Mouse (Mus musculus) spleen, postnatal 4 days (tissue): ENCODE data around the gene Gm20604.

Source experiments
- DNase-seq, 2 experiments: peaks; one replicate each; pipeline ENCODE4 v3.0.0; 2022; ENCODE audit warnings: low spot score in 2 of 2

Gm20604 gene

DNA sequence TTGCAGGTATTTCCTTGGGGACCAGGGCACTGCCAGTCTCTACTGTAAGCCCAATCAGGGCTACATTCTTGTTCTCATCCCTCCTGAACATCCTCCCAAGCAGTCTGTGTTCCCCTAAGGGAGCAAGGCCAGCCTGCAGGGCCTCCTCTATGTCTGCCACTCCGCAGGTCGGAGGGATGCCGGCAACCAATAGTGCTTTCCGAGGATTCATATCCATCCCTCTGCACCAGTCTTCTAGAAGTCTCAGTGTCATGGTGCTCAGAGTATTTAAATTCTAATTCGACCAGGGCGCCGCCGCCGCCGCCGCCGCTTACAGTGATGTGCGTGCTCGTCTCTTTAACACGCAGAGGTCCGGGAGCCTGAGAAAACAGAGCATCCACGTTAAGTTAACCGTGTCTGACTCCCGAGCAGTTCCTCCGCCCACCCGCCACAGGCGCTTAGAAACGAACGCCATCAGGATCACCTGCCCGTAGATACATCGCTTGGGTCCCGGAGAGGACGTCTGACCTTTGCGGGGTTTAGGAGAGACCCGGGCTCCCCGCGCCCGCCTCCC is 15.4 kb downstream of the Gm20604 start:
- no peak for DNase-seq

DNA sequence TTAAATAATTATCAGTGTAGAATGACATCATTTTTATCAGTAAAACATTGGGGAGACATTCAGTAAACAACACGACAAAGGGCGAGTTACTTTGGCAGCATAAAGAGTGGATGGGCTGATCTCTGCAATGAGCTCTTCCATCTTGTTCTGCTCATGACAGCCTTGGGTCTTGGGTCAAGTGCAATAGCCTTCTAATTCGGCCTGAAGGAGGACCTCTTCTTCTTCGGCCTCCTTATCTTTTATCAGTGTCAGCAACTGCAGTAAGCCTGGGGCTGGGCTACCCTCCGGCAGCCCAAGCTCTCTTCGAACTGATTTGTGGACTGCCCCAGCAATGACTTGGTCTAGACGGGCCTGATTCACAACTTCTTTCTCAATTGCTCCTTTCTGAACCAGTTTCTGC is 16.4 kb downstream of the Gm20604 start:
- DNase-seq: no peak

DNA sequence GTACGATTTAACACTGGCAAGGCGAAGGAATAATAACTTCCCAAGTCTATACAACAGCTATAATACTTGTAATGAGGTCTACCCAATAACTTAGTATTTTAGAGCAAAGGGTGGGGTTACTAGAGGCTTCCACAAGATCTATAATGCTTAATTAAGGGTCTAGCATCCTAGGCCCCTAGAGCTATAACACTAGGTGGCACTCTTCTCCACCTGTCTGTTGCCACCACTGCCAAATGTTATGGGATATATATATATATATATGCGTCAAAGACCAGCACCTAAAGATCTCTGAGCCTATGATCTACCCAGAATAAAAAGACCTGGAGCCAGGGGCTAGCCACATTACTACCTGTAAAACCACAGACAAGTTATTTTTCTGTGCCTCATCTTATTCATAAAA is 18.2 kb downstream of the Gm20604 start:
- DNase-seq: no peak

DNA sequence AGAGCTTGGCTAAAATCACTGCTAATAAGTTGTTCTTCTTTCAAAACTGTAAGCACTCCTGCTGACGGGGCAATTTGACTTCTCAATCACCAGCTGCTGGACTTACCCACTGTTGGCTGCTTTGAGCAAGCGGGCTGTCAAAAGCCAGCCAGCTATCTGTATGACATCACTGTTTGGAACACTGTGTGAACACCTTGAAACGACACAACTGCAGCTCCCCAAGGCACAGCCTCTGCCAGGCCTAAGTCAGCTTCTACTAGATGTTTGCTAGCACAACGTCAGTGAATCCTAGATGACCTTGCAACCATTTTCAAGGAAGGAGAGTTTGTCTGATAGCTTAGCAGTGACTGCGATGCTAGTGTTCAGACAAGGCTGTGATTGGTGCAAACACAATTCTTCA is 19.4 kb downstream of the Gm20604 start:
- no peak for DNase-seq

- peak; percentile 68 to 87 for DNase-seq
Observed at GRCm38 (mm10) chr12:102733381-102733780, 25.1 kb downstream of the Gm20604 start.

- no peak for DNase-seq
Observed at GRCm38 (mm10) chr12:102730798-102731619, 27.5 kb downstream of the Gm20604 start.

DNA sequence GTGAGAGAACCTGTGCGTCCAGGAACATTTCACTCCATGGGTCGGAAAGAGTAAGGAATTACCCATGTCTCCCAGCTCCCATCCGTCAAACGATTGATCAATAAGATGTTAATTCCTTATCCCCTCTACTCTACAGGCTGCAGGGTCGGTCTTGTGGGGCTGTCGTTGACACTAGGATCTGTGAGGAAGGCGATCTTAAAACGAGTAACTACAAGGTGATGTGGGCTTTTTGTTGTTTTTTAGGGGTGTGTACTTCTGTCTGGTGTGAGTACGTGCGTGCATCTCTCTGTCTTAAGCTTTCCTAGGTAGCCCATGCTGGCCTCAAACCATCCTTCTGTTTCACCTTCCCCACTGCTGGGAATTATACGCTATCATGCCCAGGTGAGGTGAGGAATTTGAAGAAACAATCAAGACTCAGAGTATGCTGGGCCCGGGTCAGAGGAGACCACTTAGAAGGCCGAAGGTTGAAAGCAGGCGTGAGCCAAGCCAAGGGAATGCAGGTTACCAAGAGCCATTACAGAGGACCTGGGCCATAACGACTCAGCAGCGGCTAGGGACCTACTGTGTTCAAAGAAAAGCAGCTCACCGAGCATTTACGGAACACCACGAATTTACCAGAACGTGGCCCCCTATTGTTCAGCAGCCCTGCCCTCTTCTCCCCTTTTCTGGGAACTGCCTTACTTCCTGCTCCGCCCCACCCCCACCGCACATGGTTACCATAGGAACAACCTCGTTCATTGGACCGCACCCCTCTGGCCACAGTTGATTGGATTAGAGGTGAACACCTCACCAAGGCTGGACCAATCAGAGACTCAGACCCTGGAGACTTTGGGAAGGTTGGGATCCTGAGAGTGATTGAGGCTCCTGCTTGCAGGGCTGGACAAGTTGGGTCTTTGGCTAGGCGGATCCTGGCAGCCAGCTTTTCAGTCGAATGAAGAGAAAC is 28.3 kb downstream of the Gm20604 start:
- DNase-seq: peak; percentile 49 to 71

GRCm38 (mm10) chr12:102725761-102726175 is 32.7 kb downstream of the Gm20604 start:
- no peak for DNase-seq

DNA sequence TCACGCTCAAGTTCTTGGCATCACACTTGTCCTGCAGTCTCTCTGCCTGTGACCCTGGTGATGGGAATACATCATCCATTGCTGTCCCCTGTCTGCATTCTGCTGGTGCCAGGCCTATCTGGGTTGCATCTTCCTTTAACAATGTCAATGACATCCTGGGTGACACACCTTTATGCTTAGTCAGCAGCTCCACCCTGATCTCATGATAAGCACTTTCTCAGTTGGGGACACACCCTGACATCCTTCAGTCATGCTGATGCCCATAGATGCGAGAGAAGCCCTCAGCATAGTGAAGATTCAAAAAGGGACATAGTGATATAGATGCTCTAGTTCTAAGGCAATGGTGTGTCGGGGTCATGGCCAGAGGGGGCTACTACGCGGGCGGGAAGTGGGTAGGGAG is 33.3 kb downstream of the Gm20604 start:
- DNase-seq: no peak

- no peak for DNase-seq
Observed at GRCm38 (mm10) chr12:102723861-102724260, 34.6 kb downstream of the Gm20604 start.

DNA sequence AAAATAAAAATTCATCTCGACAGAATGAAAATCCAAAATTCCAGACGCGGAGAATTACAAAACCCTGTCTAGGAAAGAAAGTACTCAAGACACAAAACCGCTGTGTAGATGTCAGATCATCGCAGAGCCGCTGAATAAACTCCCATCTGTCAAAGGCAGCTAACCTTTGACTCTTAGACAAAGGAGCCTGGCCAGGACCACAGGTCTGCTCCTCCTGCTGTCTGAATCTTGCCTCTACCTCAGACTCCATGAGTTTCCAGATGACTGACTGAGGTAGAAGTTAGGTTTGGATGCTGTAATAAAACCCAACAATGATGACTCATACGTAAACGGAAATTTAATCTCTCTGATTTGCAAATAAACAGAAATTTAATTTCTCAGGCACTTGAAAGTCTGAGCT is 35.5 kb downstream of the Gm20604 start:
- DNase-seq: no peak

DNA sequence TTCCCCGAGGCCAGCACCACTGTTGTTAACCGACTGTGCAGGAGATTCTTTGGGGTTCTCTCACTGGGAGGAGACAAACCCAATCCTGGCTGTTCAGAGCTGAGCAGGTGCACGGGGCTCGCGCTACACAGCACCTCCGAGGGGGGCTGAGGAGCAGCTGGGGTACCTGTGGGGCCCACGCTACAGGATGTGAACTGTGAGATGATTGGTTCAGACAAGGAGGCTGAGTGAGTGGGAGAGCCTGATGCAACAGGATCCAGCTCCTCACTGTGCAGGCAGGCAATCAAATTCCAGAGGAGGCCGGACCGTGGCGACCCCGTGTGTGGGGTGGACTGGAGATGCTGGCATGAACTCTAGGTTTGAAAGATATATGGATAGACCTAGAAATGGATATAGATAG is 36.0 kb downstream of the Gm20604 start:
- no peak for DNase-seq

DNA sequence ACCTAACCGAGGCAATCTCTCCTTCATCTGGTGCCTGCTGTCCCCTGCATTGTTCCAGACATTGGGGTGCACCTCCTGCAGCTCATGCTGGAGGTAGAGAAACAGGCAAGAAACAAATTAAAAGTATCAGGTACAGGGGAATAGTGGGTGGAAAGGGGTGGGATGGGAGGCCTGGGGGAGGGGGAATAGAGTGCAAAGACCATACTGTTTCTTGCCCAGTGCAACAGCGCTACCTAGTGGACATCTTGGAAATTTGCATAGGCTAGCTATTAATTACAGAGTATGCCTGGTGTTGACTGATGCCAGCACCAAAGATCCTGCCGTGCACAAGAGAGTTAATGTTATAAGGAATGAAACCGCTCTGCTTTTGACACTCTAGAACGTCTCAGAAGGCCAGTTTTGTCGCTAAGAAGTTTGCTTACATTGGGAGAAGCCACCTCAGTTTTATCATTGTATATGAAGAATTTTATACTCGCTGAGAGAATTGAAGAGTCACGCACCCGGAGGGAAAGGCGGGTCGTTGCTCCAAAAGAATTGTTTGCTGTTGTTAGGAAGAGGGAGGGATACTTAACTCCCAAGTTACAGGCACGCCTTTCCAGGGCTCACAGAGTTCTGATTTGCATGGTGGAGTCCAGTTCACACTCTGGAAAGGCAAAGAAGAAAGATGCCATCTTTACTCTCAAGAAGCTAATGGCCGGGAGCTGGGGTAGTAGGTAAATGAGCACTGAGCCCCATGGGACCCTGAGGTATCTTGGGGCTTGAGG is 38.7 kb downstream of the Gm20604 start:
- no peak for DNase-seq

- no peak for DNase-seq
Observed at GRCm38 (mm10) chr12:102714654-102715395, 43.6 kb downstream of the Gm20604 start.

DNA sequence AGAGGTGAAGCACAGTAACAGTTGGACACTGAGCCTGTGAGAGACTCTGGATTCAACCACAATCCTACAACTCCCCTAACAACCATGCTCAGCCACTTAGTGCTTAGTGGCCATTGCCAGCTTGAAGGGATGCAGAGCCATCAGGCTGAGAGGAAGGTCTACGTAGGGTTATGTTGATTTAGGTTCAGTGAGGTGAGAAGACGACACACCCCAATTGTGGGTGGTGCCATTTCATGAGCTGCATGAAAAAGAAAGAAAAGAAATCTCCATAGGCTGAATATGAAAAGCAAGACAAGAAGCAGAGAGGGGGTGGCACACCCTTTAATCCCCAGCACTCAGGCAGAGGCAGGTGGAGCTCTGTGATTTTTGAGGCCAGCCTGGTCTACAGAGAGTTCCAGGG is 44.4 kb downstream of the Gm20604 start:
- no peak for DNase-seq

- no peak for DNase-seq
Observed at GRCm38 (mm10) chr12:102713153-102713865, 45.2 kb downstream of the Gm20604 start.

DNA sequence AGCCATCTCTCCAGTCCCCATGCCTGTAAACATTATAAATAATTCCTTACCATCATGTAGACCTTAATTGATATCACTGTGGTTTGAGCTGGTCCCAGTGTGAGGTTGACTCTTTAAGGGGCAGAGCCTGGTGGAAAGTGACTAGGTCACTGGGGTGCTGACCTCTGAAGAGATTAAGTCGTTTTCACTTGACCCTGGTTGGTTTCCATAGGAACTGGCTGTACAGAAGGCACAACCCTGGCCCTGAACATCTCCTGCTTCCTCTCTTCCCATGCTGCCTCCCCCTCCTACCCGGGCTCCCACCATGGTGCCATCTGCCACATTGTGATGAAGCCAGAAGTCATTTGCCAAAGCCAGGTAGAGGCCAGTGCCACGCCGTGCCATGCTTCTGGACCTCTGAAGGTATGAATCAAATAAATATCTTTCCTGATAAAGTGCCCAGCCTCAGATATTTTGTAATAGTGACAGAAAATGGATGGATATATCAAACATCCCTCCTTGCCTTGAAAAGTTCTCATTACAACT is 47.6 kb downstream of the Gm20604 start:
- DNase-seq: no peak

DNA sequence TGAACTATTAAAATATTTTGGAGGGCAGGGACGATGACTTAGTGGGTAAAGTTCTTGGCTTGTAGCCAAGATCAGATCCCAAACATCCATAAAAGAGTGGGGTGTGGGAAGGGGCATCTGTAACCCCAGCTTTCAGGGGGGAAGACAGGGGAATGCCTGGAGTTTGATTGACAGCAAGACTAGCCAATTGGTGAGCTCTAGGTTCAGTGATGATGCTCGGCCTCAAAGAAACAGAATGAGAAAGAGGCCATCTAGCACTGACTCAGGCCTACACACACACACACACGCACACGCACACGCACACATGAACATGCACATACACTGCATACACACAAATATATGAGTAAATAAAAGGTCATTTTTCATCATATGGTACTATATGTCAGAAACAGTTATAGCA is 48.6 kb downstream of the Gm20604 start:
- no peak for DNase-seq

- no peak for DNase-seq
Observed at GRCm38 (mm10) chr12:102708220-102708619, 50.3 kb downstream of the Gm20604 start.

DNA sequence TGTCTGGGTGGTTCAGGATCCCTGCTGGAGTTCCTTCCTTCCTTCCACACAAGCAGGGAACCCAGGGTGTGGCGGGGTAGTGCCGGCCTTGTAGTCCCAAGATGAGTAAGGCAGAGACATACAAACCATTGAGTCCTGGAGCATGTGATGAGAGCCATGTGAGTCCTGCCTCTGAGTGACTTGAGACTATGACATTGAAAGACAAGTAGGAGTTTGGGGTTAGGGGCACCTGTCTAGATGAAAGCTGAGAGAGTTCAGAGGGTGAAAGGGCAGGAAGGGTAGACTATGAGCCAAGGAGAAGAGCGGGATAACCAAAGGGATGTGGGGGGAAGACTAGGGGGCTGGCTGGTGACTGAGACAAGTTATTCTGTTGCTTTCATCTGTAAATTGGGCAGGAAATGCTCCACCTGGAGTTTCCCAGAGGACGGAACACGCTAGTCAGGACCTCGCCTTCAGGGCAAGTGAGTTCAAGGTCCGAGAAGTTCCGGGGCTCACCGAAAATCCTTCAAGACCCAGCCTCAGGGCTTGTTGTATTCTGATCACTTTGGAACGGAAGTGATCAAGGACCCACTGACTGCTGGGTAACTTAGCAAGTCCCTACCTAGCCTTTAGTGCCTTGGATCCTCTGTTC is 51.5 kb downstream of the Gm20604 start:
- no peak for DNase-seq
